Mouse (Mus musculus): ENCODE measurements at regions not wholly inside any gene's neighbourhood (a gene's known extent, or its start where the extent isn't known, plus 50 kb on each side); places are given as distances from the start of the nearest gene placed in this dataset.

DNA sequence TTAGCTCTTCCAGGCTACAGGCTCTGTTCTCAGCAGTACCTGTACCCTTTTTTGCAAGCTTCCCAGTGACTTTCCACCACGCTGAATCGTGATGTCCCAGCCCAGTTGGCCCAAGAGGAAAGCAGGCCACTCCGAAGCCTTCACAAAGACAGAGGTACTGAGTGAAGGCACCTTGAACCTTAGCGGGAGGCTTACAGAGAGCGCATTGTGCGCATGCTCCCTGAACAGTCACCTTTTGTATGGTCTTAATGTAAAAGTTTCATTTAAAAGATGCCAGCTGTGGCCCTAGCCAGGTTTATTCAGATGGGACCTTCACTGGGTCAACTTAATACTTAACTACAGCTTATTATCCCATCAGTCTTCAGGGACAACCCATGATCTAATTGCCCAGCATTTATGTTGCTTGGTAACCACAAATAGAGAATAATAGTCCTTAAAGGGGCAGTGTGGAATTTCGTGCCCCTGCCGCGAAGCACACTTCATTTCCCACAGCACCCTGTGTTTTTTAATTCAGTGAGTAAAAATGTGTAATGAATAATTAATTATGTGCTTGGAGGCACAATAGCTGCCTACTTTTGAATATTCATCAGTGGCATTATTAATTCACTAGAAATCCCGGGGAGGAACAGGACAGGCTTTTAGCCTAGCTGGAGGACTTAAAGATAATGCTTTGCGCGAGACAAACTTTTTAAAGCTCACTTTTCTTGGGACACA is 111.3 kb upstream of the Vrk1 start:
- peak; percentile 20 for DNase-seq (ENCODE audit: low spot score)

DNA sequence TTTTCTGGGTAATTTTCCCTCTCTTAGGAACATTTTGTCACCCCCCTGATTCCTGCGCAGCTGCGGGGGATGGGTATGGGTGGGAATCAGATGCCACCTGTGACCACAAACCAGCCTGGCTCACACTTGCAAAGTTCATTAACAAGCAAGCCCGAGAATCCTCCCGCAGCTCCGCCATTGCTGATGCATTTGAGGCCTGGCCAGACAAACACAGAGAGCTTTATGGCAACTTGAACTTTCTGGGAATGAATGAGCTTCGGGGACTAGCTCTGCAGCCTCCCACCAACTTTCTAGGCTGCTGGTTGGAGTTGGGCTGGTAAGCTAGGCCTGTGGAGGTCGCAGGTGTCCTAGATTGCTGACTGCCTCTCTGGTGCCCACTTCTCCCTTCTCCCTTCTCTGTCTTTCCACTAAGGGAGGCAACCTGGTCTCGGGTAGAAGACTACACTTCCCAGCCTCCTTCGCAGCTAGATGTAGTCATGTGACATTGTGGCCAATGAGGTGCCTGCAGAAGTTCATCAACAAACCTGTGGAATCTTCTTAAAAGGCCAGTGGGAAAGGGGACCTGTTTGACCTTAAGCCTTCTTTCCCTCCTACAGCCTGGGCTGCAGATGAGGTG is 110.6 kb upstream of the Vrk1 start:
- DNase-seq (ENCODE audit: low spot score), result no peak

- DNase-seq (ENCODE audit: low spot score), result no peak
Observed at GRCm38 (mm10) chr12:105900479-105900878, 109.5 kb upstream of the Vrk1 start.

DNA sequence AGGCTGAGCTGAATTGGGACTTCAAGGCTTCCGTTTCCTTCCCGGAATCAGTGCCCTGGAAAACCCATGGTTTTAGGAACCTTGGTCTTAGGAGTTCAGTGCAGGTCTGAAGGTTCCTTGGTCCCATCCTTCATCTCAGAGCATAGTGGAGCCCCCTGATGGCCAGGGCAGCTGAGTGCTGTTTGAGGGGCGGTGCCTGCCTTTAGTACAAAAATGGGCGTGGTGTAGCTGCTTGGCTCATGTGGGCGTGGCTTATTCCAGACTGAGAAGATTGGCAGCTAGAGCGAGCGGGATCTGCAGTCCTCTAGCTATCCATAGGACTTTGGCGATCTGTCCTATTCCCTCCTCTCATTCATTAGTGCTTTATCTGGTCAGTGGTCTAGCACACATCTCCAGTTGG is 107.0 kb upstream of the Vrk1 start:
- DNase-seq (ENCODE audit: low spot score), result peak; percentile 19

- DNase-seq (ENCODE audit: low spot score), result peak; percentile 18
Observed at GRCm38 (mm10) chr12:105906584-105906983, 103.4 kb upstream of the Vrk1 start.

- no peak for DNase-seq (ENCODE audit: low spot score)
Observed at GRCm38 (mm10) chr12:105907851-105908620, 102.0 kb upstream of the Vrk1 start.

DNA sequence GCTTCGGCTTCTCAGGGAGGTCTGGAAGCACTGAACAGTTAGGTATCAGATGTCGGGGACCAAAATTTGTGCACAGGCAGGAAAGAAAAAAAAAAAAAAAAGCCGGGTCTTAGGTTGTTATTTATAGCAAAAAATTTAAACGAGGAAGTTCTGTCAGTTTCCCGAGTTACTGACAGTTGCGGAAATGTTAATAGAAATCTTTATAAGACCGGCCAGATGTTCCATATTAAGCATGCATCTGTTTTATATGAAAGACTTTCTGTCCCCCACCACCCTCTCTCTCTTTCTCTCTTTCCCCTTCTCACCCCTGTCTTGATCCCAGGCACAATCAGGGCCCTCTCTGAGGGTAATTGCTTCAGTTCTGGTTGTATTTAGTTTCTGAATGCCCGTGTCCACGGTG is 98.5 kb upstream of the Vrk1 start:
- no peak for DNase-seq (ENCODE audit: low spot score)

- no peak for DNase-seq (ENCODE audit: low spot score)
Observed at GRCm38 (mm10) chr12:105917388-105917963, 92.6 kb upstream of the Vrk1 start.

GRCm38 (mm10) chr12:105918775-105919174 is 91.3 kb upstream of the Vrk1 start:
- DNase-seq (ENCODE audit: low spot score), result no peak

- DNase-seq (ENCODE audit: low spot score), result no peak
Observed at GRCm38 (mm10) chr12:105927210-105927609, 82.8 kb upstream of the Vrk1 start.

- DNase-seq (ENCODE audit: low spot score), result peak; percentile 15
Observed at GRCm38 (mm10) chr12:105929456-105929921, 80.5 kb upstream of the Vrk1 start.

- DNase-seq (ENCODE audit: low spot score), result peak; percentile 31
Observed at GRCm38 (mm10) chr12:105935441-105935880, 74.6 kb upstream of the Vrk1 start.

- DNase-seq (ENCODE audit: low spot score), result no peak
Observed at GRCm38 (mm10) chr12:105936812-105937530, 73.1 kb upstream of the Vrk1 start.

DNA sequence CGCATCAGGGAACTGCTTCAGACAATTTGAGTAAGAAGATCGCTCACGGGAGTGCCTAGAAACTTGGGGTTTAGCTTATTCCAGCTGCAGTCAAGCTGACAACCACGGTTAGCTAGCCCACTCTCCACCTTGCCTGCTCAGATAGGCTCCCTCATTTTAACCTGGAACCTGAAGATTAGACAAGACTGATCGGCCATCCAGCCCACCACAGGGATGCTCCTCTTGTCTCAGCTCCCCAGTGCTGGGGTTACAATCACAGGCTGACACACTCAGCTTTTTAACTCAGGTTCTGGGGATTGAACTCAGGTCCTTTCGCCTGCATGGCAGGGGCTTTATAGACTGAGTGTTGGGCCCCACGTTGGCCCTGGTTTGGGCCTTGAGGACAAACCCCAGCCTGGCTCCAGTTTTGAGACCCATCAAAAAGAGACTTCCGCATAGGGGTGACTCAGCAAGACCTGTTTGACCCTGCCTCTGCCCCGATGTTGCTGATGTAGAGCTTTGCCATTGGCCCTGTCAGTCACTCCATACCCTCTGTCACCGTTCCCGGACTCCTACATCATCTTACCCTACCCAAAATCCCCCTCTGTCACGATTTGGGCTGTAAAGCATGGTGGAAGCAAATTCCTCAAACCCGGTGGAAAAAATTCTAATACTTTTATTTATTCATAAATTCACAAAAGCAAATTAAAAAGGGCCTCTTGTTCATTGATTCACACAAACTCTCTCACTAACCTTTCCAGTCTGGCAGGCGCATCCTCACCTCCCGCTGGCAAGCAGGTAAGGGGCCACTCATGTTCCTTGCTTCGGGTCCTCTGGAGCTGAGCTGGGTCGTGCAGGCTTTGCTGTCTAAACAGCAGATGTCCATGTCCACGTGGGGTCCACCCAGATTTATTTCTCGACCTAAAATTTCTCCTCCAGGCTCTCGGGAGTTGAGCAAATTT is 67.6 kb upstream of the Vrk1 start:
- DNase-seq (ENCODE audit: low spot score), result no peak

GRCm38 (mm10) chr12:105943077-105943433 is 67.0 kb upstream of the Vrk1 start:
- no peak for DNase-seq (ENCODE audit: low spot score)

GRCm38 (mm10) chr12:105947332-105947731 is 62.7 kb upstream of the Vrk1 start:
- peak; percentile 28 for DNase-seq (ENCODE audit: low spot score)

GRCm38 (mm10) chr12:105948322-105948721 is 61.7 kb upstream of the Vrk1 start:
- no peak for DNase-seq (ENCODE audit: low spot score)

DNA sequence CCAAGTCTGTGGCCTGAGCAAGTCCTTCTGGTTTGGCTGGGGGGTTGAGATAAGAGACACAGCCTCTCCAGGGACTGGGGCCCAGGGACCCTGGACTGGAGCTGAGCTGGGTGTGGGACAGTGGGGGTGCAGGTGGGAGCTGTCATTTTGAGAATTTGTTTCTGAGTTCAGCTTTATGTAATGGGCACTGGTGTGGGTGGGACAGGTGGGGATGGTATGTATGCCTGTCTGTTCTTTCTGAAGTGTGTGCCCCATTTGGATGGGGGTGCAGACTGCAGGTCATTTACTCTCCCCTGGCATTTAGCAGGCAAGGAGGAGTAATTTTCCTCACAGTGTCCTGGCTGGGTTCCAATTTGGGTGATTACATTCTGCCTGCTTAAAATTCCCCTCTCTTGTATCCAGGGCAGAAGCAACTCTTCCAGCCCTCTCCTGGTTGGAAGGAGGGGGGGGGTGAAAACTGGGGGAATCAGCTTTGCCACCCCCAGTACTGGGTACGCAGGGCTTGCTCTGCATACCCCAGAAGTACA is 54.2 kb upstream of the Vrk1 start:
- no peak for DNase-seq (ENCODE audit: low spot score)

DNA sequence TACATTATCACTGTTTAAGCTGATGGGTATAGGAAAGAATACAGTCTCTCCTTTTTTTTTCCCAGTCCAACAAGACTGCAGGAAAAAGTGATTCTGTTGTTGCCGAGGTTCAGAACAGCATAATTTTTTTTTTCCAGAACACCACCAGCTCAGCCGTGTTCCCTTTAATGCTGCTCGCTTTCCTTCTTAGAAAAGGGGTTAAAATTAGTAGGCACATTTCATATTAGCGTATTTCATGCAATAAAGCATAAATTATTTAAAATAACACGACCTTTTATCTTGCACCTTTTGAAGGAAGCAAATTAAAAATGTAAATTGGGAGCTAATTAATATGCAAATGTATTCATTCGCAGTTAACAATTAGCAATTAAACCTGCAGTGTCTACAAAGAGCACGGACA is 50.3 kb upstream of the Vrk1 start:
- DNase-seq (ENCODE audit: low spot score), result no peak

Data from retina, embryonic 14.5 days (tissue).